Mouse (Mus musculus) liver, embryonic 12.5 days (tissue): Measurements from ENCODE around the gene Ctcf. TPM values are rescaled to one million over a fixed set of nuclear protein-coding genes. Genes with fewer than 3 reads are reported as not detected.

Experiments
- ATAC-seq: fragments of 200-750 bp; cut with Nextera tagmentation; 2 replicates; pipeline ENCODE4 v1.8.0; 2017; ENCODE audit warnings: moderate number of reproducible peaks, mild to moderate bottlenecking, moderate library complexity
- H3K27ac ChIP-seq: fragments of 300-500 bp; sonication (generic); 2 replicates; pipeline ENCODE4 v1.5.1; 2016; ENCODE audit warnings: mild to moderate bottlenecking
- H3K27me3 ChIP-seq: fragments of 300-500 bp; sonication (generic); replicated peaks from 2 replicates; pipeline ENCODE4 v1.6.1; 2016; ENCODE audit warnings: mild to moderate bottlenecking, moderate library complexity
- H3K36me3 ChIP-seq: fragments of 300-500 bp; sonication (generic); 2 replicates; pipeline ENCODE4 v1.6.1; 2016; ENCODE audit warnings: mild to moderate bottlenecking, moderate library complexity
- H3K4me1 ChIP-seq: fragments of 300-500 bp; sonication (generic); 2 replicates; pipeline ENCODE4 v1.6.1; 2016
- H3K4me2 ChIP-seq: fragments of 300-500 bp; sonication (generic); 2 replicates; pipeline ENCODE4 v1.6.1; 2016; ENCODE audit warnings: mild to moderate bottlenecking, moderate library complexity
- H3K4me3 ChIP-seq: fragments of 300-500 bp; sonication (generic); 2 replicates; pipeline ENCODE4 v1.5.1; 2016; ENCODE audit warnings: mild to moderate bottlenecking, moderate library complexity
- H3K9ac ChIP-seq: fragments of 300-500 bp; sonication (generic); 2 replicates; pipeline ENCODE4 v1.6.1; 2016; ENCODE audit warnings: mild to moderate bottlenecking, moderate library complexity
- H3K9me3 ChIP-seq: fragments of 300-500 bp; sonication (generic); replicated peaks from 2 replicates; pipeline ENCODE4 v1.6.1; 2016; ENCODE audit warnings: mild to moderate bottlenecking, moderate library complexity
- WGBS: fragments of 180-500 bp; shearing (Covaris S2); methylation state at CpG from one replicate; pipeline ENCODE4 v1.1.7; 2016; ENCODE audit not compliant: insufficient replicate concordance; 5-methylcytosine and 5-hydroxymethylcytosine counted together
- polyA plus RNA-seq: library from polyadenylated mRNA; unstranded; fragments of >200 nt; fragmentation: Nextera tagmentation; extraction: Ambion mirVana; gene quantifications from 2 replicates; pipeline ENCODE4 v1.2.1, GENCODE M21; 2016

Ctcf gene
- polyA plus RNA-seq, 1 experiment from 2014 or later, result 93.5 TPM

DNA sequence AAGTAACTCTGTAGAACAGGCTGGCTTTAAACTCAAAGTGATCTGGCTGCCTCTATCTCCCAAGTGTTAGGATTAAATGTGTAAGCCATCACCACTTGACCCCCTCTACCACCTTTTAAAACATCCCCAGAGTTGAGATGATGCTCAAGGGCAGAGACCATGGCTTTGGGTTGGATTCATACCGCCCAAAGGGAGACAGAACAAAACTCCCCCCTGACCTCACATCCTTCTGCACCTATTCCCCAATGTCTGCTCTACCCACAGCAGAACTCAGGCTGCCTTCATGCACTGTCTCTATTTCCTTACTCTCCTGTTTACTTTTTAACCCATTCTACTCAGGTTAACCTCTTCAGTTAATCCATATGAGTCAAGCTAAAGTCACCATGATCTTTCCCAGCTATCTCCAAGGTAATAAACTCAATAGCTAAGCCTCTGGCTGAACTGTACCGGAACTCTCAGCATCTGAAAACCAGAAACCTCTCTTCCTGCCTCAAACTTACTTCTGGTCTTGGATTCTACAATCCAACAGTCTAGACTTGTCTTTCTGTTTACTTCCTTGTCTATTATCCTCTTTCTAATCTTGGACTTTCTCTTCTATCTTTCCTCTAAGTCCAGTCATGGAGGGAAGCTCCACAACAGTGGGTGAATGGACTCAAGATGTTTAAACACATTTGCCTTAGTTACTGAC is 1.5 kb upstream of the Ctcf start:
- Histone ChIP-seq H3K9ac (peak overlapping the region; percentile 99; the same call in 1 of the 2 replicates), H3K27me3 (no peaks in the 10 kb centered on the region), H3K4me3 (peak overlapping the region; percentile 93), H3K36me3 (peaks cover 11% of the 10 kb centered on the region), H3K4me2 (peak overlapping the region; percentile 86), H3K4me1 (peaks cover 40% of the 10 kb centered on the region), H3K27ac (no peak overlapping the region), H3K9me3 (no peaks in the 10 kb centered on the region)
- no peak for ATAC-seq
- 78% methylated on average over 2 of the region's 2 CpGs for WGBS

- Histone ChIP-seq H3K9me3 (no peaks in the 10 kb centered on the region), H3K27me3 (no peaks in the 10 kb centered on the region), H3K4me2 (peak overlapping the region; percentile 86), H3K36me3 (peaks cover 11% of the 10 kb centered on the region), H3K9ac (peak overlapping the region; percentile 99), H3K4me1 (peaks cover 46% of the 10 kb centered on the region), H3K27ac (peak overlapping the region; percentile 100), H3K4me3 (peak overlapping the region; percentile 93)
- 4% methylated on average over 11 of the region's 11 CpGs for WGBS
- no peak for ATAC-seq
These were observed 887 bp upstream of the Ctcf start for GRCm38 (mm10) chr8:105635481-105635880.

GRCm38 (mm10) chr8:105636963-105637510 is 669 bp downstream of the Ctcf start, which contains the start of gene Agrp:
Gene Agrp (minus strand): TSS chr8:105637393.
- Histone ChIP-seq H3K9ac (peak within 1 kb of the TSS; percentile 99), H3K27ac (peak within 1 kb of the TSS; percentile 100), H3K4me2 (peak within 1 kb of the TSS; percentile 86), H3K27me3 (no peaks in the 10 kb centered on the region), H3K4me1 (peaks cover 49% of the 10 kb centered on the region), H3K9me3 (no peaks in the 10 kb centered on the region), H3K36me3 (peaks cover 11% of the 10 kb centered on the region), H3K4me3 (peak within 1 kb of the TSS; percentile 93)
- under 1% methylated on average over 61 of the region's 63 CpGs for WGBS
- peak; percentile 44 for ATAC-seq

DNA sequence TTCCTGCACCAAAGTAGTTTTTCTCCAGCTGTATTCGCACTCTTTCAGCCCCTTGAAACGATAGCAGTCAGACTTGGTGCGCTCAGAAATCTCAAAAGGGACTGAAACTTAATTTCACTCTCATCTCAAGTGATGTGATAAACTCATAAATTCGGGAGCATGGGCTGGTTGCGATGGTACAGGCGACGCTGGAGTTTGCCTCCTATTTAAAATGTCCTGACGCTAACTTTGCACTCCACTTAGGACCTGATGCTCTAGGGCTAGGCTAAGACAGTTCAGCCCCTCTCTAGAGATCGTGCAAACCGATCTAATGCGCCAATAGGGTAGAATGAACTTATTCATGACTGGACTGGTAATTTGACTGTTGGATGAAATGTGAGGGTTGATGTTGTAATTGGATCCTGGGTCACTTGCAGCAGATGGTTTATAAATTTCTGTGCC is 1.3 kb downstream of the Ctcf start:
- peak overlapping the region; percentile 100 for H3K27ac ChIP-seq
- whole genome bisulfite sequencing, result 2% methylated on average over 11 of the region's 11 CpGs
- peaks cover 11% of the 10 kb centered on the region for H3K36me3 ChIP-seq
- ATAC-seq, result 0 out of 2 replicates have a peak, but pooled peaks have one; percentile 26
- H3K4me2 ChIP-seq, result peak overlapping the region; percentile 86
- peak overlapping the region; percentile 93 for H3K4me3 ChIP-seq
- peaks cover 55% of the 10 kb centered on the region for H3K4me1 ChIP-seq
- peak overlapping the region; percentile 99 for H3K9ac ChIP-seq
- H3K9me3 ChIP-seq, result no peaks in the 10 kb centered on the region
- H3K27me3 ChIP-seq, result no peaks in the 10 kb centered on the region

GRCm38 (mm10) chr8:105638510-105638909 is 2.1 kb downstream of the Ctcf start:
- H3K36me3 ChIP-seq, result peaks cover 14% of the 10 kb centered on the region
- peak overlapping the region; percentile 93 for H3K4me3 ChIP-seq
- WGBS, result 73% methylated on average over 4 of the region's 4 CpGs
- no peaks in the 10 kb centered on the region for H3K27me3 ChIP-seq
- peak overlapping the region; percentile 99 for H3K9ac ChIP-seq
- peaks cover 56% of the 10 kb centered on the region for H3K4me1 ChIP-seq
- H3K27ac ChIP-seq, result peak overlapping the region; percentile 41; the same call in 1 of the 2 replicates
- peak overlapping the region; percentile 86 for H3K4me2 ChIP-seq
- ATAC-seq, result no peak
- H3K9me3 ChIP-seq, result no peaks in the 10 kb centered on the region

GRCm38 (mm10) chr8:105639835-105640234 is 3.5 kb downstream of the Ctcf start:
- H3K27me3 ChIP-seq, result no peaks in the 10 kb centered on the region
- H3K4me3 ChIP-seq, result no peak overlapping the region
- no peak overlapping the region for H3K27ac ChIP-seq
- H3K9me3 ChIP-seq, result no peaks in the 10 kb centered on the region
- ATAC-seq, result no peak
- peaks cover 24% of the 10 kb centered on the region for H3K36me3 ChIP-seq
- H3K9ac ChIP-seq, result no peak overlapping the region
- H3K4me2 ChIP-seq, result no peak overlapping the region
- 65% methylated on average over 1 of the region's 1 CpGs for WGBS
- peaks cover 53% of the 10 kb centered on the region for H3K4me1 ChIP-seq

- no peak for ATAC-seq
- no peak overlapping the region for H3K4me3 ChIP-seq
- no peaks in the 10 kb centered on the region for H3K9me3 ChIP-seq
- no peak overlapping the region for H3K9ac ChIP-seq
- H3K4me1 ChIP-seq, result peaks cover 46% of the 10 kb centered on the region
- H3K27me3 ChIP-seq, result no peaks in the 10 kb centered on the region
- peaks cover 31% of the 10 kb centered on the region for H3K36me3 ChIP-seq
- no peak overlapping the region for H3K27ac ChIP-seq
- WGBS, result 87% methylated on average over 2 of the region's 2 CpGs
- H3K4me2 ChIP-seq, result no peak overlapping the region
These were observed 4.1 kb downstream of the Ctcf start for GRCm38 (mm10) chr8:105640511-105640910.

DNA sequence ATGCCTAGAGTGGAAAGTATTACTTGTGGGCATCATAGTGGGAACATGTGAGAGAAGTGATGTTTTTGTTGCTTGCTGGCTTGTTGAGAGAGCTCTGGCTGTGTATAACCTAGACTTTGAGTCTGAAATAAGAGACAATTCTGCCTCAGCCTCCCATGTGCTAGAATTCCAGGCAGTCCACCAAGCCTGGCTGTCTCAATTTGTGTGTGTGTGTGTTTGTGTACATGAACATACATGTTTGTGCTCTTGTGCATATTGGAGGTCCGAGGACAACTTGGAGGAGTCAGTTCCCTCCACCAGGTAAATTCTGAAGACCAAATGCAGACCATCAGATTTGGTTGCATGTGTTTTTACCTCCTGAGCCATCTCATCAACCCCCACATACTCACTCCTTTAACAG is 8.8 kb downstream of the Ctcf start:
- Histone ChIP-seq H3K27ac (no peak overlapping the region), H3K9ac (no peak overlapping the region), H3K4me3 (no peak overlapping the region), H3K4me2 (no peak overlapping the region), H3K36me3 (peaks cover 54% of the 10 kb centered on the region), H3K27me3 (no peaks in the 10 kb centered on the region), H3K9me3 (no peaks in the 10 kb centered on the region), H3K4me1 (peaks cover 25% of the 10 kb centered on the region)
- 95% methylated on average over 1 of the region's 1 CpGs for WGBS
- no peak for ATAC-seq

DNA sequence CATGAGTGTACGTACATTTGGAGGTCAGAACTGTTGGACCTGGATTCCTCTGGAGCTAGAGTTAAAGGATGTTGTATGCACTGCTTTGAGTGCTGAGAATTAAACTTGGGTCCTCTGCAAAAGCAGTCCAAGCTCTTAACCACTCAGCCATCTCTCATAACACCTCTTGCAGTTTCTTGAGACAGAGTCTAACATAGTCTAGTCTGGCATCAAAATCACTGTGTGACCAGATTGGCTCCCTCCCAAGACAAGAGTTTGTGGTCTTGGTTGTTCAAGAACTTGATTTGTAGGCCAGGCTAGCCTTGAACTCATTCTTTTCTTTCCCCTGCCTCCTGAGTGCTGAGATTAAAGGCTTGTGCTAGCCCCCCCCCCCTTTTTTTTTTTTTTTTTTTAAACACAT is 12.6 kb downstream of the Ctcf start:
- 0 out of 2 replicates have a peak, but pooled peaks cover 11% of the 10 kb centered on the region for H3K4me1 ChIP-seq
- no peaks in the 10 kb centered on the region for H3K9me3 ChIP-seq
- 95% methylated on average over 1 of the region's 1 CpGs for WGBS
- H3K9ac ChIP-seq, result no peak overlapping the region
- ATAC-seq, result no peak
- no peak overlapping the region for H3K4me3 ChIP-seq
- peaks cover 72% of the 10 kb centered on the region for H3K36me3 ChIP-seq
- H3K4me2 ChIP-seq, result no peak overlapping the region
- no peaks in the 10 kb centered on the region for H3K27me3 ChIP-seq
- H3K27ac ChIP-seq, result no peak overlapping the region

- no peak overlapping the region for H3K9ac ChIP-seq
- H3K4me3 ChIP-seq, result no peak overlapping the region
- no peak overlapping the region for H3K27ac ChIP-seq
- H3K36me3 ChIP-seq, result peaks cover 46% of the 10 kb centered on the region
- no peak for ATAC-seq
- H3K4me2 ChIP-seq, result no peak overlapping the region
- H3K4me1 ChIP-seq, result no peaks in the 10 kb centered on the region
- no peaks in the 10 kb centered on the region for H3K9me3 ChIP-seq
- H3K27me3 ChIP-seq, result no peaks in the 10 kb centered on the region
These were observed 21.3 kb downstream of the Ctcf start for GRCm38 (mm10) chr8:105657641-105658040.

DNA sequence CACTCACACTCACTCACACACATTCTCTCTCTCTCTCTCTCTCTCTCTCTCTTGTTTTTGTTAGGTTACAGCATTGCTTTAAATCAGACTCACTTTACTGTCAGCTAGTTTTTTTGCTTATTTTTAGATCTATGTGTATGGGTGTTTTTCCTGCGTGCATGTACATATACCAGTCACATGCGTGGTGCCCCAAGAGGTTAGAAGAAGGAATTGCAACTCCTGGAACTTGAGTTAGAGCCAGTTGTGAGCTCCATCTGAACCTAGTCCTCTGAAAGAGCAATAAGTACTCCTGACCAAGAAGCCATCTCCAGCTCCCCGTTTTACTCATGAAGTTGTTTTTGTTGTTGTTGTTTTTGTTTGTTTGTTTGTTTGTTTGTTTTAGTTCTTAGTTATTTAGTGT is 24.8 kb downstream of the Ctcf start:
- H3K4me3 ChIP-seq, result no peak overlapping the region
- no peaks in the 10 kb centered on the region for H3K4me1 ChIP-seq
- H3K9ac ChIP-seq, result no peak overlapping the region
- no peak overlapping the region for H3K4me2 ChIP-seq
- H3K9me3 ChIP-seq, result no peaks in the 10 kb centered on the region
- WGBS, result 76% methylated on average over 3 of the region's 3 CpGs
- H3K36me3 ChIP-seq, result peaks cover 60% of the 10 kb centered on the region
- no peaks in the 10 kb centered on the region for H3K27me3 ChIP-seq
- ATAC-seq, result no peak
- H3K27ac ChIP-seq, result no peak overlapping the region

DNA sequence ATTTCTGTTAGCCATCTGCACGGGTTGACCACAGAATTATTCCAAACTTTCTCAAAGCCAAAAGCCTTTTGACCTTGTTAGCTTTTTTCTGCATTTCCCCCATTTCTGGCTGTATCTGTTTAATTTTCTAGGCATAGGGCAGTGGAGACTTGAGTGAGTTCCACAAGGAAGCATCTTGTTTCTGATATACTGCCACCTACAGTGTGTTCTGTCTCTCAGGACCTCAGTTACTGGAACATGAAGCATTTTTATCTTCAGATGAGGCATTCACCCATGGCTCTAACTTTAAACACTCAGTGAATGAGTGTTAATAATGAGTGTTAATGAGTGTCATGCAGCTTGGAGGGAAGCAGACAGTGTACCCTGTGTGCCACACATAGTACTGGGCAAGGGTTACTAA is 41.5 kb downstream of the Ctcf start:
- no peak overlapping the region for H3K4me3 ChIP-seq

More for the DNA sequence above, 41.5 kb downstream of the Ctcf start:
- Histone ChIP-seq H3K27ac (no peak overlapping the region), H3K4me2 (no peak overlapping the region), H3K9me3 (no peaks in the 10 kb centered on the region), H3K36me3 (peaks cover 100% of the 10 kb centered on the region), H3K4me1 (no peaks in the 10 kb centered on the region), H3K9ac (no peak overlapping the region), H3K27me3 (no peaks in the 10 kb centered on the region)
- WGBS, result 84% methylated on average over 1 of the region's 1 CpGs
- no peak for ATAC-seq
